Mouse (Mus musculus) lung, adult 2 months (tissue): ENCODE measurements around the gene Vmn1r148.
"Not testable (repeated sequence)": the region's sequence is repeated elsewhere in the genome, so short reads cannot be mapped to it uniquely, and the experiment has no call there.

ENCODE experiments used
- CTCF ChIP-seq: fragments of 200-500 bp; IDR thresholded peaks from 2 replicates; pipeline ENCODE4 v1.5.1; 2011; ENCODE audit warnings: mild to moderate bottlenecking, low read length, control low read depth; ENCODE audit not compliant: insufficient read depth
- POLR2A ChIP-seq: fragments of 200-500 bp; IDR thresholded peaks from 2 replicates; pipeline ENCODE4 v1.6.1; 2011; ENCODE audit warnings: low read depth, mild to moderate bottlenecking, control low read depth, low read length, borderline replicate concordance; ENCODE audit errors: extremely low read depth

- not testable (repeated sequence) for TF ChIP-seq CTCF, POLR2A
Observed at GRCm38 (mm10) chr7:22438129-22438528, 24.7 kb downstream of the Vmn1r148 start, which contains the start of gene Vmn1r149.
